Mouse (Mus musculus) thymus, postnatal 25 days (tissue): ENCODE measurements at regions not wholly inside any gene's neighbourhood (a gene's known extent, or its start where the extent isn't known, plus 50 kb on each side); places are given as distances from the start of the nearest gene placed in this dataset.

Source experiments
- DNase-seq: peaks from one replicate; pipeline ENCODE4 v3.0.0; 2022

DNA sequence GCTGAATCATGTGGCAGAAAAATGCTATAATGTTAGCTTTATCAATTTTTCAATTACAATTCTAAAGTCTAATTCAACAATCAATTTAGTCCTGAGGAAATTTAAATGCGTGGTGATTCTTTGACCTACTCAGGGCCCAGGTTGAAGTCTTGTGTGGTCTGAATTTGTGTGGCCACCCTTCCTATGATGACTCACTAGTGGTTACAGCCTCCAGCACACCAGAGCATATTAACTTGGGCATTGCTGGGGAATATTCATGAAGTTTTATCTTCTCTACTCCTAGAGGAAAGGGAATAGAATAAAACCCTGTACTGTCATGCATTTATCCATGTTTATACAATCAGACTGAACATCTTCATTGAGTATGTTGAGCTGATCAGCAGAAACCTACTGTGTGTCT is 665.2 kb downstream of the Inhba start:
- no peak for DNase-seq

DNA sequence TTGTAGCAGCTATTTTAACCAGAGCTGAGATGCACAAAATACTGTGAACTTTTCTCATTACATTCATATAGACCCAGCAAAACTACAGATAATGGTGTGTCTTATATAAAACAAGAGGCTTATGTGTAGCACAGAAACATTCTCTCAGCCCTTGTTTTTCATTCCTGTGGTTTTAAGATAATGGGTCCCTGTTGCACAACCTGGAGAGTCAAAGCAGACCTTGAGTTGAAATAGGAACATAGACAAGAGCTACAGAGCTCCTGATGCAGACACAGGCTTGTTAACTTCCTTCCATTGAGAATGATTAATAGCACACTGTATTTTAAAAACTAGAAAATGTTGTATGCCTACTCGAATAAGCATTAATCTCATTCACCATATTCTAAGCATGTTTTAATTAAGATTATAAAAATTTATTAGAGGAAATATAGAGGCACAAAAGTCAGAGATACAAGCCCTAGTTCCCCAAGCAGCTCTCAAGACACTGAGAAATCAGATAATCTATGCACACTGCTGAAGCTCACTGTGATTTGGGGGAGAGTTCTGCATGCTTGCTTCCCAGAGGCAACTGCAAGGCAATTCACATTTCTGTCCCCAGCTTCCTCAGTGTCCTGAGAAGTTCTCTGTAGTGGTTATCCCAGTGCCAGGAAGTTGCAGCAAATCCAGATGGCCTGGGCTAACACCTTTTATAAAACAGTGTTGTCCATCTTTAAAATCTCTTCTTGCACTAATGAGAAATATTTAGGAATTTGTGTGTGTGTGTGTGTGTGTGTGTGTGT is 666.8 kb downstream of the Inhba start:
- DNase-seq, result no peak

DNA sequence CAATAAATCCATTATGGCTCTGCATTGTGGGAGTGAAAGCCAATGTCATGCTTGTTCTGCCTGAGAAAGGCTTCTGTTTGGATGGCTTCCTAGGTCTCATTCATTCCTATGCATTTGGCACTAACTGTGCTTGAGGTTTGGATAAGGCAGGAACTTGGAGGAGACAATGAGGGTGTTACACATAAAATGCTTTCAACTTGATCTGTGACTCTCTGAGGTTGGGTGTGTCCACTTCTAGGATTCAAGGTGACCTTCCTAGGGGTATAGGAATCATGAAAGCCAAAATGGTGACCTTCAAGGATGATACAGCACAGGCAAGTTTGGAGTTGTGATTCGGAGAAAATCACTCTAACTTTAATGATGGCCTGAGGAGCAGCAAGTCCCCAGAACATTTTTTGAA is 682.5 kb downstream of the Inhba start:
- DNase-seq, result no peak

DNA sequence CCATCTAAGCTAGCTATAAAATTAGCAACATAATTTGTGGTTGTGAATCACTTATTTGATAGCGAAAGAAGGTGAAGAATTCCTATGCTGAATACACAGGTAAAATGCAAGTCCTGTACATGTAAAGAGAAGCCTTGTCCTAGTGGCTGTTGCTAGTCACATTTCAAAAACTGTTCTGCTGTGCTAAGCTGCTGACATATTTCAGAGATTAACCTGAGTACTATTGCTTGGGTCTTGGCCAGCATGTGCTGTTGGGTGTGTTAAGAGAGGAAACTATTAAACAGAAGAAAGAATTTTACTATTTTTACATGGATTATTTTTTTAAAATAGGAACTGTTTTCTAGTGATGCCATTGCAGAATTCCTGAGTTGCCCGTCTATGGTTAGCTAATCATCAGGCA is 689.3 kb downstream of the Inhba start:
- DNase-seq, result no peak

DNA sequence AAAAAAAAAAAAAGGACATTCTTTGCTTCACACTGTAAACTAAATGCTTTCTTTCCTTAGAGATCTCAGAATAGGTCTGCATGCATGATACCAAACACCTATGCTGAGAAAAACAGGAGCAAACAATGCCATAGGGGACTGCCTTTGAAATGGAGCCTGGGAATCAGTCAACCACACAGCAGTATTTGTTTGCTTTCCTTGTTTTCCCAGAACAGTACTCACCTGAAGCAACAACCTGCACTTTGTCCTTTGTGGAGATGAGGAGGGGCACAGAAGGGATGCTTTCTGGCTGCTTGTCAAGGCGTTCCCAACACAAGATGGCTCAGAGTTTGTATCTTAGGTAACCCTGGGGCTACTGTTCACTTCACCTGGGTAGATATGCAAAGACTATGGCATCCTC is 690.5 kb downstream of the Inhba start:
- DNase-seq, result no peak

DNA sequence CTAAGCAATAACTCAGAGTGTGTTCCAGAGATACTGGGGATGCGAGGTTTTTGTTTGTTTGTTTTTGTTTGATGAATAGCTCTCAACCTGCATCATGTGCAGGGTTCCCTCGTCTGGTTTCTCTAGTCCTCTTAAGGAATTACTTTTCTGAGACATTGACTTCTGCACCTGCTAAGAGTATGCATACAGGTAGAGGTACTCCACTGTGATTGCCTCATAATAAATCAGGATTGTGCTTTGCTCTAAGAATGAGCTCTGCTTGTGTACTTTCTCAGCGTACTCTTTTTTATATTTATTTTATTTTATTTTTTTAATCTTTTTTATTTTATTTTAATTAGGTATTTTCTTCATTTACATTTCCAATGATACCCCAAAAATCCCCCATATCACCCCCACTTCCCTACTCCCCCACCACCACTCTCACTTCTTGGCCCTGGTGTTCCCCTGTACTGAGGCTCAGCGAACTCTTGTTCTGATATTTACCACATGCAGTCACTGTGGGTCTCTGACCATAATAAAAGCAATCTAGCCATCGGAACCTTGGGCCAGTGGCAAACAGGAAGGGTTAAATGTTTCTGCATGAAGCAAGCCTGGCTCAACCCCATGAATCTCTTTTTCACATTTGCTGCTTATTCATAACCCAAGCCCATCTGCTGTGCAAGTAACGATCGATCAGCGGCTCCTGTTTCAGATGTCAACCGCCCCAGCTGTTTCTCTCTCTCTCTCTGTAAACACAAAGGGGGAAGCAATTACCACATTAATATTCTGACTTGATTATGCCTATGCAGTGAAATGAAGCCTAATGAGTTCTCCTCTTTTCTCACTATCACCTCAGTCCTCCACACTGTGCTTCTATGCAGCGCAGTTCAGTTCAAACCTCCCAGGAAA is 693.8 kb downstream of the Inhba start:
- DNase-seq, result no peak

DNA sequence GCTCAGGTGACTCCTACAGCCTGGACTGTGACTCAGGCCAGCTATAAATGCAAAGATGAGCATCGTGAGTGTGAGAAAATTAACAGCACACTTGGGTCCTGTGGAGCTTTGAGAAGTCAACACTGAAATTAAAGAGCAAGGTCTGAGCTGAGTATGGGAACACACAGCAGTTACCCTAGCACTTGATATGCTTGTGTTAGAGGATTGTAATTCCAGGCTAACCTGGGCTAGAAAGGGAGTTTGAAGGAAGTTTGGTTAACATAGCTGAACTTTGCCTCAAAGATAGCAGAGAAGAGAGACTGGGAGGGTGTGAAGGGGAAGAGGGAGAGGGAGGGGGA is 694.4 kb downstream of the Inhba start:
- DNase-seq, result no peak

DNA sequence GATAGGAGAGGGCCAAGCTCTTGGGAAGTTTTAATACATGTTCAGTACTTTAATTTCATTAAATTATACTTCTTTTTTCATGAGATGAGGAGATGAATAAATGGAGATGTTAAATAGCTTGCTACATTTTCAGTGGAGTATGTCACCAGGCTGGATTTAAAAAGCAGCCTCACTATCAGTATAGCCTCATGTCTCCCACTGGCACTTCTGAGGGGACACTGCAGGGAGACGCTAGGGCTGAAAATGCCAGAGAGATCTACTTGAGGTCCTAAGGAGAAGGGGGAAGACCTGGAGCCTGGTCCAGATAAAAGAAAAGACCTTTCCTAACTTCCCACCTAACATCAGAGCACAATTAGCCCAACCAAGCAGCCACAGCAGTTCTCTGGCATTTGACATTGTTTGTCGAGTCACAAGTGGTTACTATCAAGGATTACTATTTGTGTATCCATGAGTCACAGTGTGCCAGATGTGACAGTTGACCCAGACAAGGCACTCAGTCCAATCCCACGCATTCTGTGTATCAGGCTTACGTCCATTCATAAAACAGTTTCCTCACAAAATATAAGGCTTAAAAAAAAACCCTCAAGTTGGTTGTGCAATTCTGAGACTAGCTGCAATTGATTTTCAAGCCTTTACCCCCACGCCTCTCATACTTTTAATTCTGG is 703.8 kb downstream of the Inhba start:
- no peak for DNase-seq

DNA sequence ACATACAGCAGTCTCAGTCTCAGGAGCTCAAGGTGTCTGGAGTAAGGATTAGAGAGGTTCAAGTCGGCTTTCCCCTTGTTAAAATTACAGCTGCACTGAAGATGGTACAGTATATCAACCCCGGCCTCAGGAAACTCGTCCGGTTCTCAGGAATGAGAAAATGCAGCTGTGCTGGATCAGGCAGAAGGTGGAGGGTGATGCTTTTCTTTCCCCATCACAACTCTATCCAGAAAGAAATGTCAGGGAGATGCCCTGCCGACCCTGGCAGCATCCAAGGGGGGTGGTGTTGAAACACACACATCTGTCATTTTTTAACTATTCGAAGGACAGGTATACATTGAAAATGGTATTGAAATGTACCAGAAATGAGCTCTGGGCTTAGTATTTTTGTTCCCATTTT is 704.7 kb downstream of the Inhba start:
- no peak for DNase-seq

DNA sequence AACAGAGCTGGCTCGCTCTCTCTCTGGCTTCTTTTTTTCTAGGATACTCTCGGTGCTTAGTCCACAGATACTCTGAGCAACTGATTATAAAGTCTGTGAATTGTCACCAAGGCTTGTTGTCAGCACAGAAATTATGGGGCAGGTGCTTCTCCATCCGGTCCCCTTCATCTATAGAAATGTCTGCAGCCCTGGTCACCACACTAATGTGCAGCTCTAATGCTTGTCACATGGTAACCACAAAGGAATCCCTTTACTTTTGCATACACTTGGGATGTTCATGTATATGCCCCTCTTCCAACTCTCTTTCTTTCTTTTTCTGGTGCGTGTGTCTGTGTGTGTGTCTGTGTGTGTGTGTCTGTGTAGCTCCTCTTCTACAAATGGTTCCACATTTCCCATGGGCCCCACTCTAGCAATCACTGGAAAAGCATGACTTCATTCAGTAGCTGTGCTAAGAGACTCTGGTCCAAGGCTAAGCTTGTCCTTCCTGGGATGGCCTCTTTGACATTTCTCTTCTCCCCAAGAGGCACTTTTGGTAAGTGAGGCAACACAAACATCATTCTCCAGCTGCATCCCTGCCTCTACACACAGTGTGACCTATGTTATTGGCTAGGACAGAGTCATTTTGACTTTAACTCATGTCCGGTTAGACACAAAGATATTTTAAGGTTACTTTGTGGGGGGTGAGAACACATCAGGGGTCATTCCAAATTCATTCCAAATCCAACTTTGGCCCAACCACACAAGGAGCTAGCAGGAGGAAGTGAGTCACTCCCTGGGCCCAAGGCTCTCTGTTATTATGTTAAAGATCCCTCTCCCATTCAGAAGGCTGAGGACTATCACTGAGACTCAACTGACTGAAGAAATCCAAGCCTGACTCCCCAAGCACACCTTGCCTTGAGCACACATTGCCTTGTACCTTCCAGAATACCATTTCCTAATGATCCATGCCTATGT is 705.4 kb downstream of the Inhba start:
- DNase-seq, result no peak

DNA sequence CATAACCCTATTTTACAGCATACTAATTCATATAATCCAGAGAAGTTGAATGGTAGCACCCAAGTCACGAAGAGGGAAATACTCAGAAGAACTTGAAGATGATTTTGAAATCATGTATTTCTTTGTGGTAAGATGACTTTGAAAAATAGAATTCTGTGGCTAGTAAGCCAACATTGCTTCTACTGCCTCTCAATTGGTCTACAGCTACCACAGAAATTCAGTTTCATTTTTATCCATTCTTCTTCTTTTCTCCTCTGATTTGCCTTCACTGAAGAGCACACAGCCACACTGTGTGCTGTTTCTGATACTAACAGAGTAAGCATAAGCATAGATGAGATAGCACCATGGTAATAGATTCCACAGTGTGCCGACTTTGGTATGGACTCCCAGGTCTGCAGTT is 708.4 kb downstream of the Inhba start:
- no peak for DNase-seq

DNA sequence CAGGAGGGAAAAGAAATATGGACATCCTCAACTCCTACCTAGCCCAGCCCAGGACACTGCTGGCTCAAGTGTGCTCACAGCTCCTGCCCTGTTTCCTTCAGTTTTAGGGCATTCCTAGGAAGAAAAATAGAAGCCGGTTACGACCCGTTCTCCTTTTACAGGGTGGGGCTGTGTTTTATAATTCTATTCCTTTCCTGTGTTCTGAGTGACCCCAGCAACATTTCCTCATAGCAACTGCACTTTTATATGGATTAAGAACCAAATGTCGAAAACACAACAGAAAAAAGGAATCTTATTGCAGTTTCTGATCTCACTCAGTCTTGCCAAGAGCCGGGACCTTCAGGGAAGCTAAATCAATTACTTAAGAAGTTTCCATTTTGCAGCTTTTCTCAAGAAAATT is 713.7 kb downstream of the Inhba start:
- no peak for DNase-seq

DNA sequence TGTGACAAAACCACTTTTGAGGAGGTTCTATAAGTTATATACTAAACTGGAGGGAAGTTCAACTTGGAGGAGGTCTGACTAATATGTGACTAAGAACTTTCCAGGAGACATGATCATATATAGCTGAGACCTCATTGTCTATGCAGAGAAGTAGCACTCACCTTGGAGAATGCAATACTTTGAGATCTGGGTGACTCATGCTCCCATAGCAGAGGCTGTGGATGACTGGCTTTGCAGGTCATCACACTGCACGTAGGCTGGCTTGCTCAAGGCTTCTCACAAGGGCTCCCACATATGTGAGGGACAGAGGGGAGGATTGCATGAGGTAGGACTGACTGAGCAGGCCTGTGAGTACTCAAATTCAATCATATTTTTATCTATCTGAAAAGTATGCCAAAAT is 726.7 kb downstream of the Inhba start:
- no peak for DNase-seq

DNA sequence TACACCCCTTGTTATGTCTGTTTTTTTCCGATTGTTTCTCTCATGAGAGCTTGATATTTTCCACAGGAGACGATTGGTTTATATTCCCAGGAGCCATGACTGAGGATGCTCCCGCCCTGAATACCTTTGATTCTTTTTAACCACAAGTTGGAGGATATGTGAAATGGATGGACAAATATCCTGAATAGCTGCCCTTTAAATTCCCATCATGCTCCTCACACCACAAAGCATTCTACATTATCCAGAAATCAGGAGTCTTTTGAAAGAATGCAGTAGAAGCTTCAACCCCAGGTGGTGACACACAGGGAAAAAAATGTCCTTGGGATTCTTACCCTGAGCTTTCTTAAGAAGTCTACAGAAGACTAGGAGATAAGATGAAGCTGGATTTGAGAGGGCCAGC is 727.9 kb downstream of the Inhba start:
- DNase-seq, result no peak

DNA sequence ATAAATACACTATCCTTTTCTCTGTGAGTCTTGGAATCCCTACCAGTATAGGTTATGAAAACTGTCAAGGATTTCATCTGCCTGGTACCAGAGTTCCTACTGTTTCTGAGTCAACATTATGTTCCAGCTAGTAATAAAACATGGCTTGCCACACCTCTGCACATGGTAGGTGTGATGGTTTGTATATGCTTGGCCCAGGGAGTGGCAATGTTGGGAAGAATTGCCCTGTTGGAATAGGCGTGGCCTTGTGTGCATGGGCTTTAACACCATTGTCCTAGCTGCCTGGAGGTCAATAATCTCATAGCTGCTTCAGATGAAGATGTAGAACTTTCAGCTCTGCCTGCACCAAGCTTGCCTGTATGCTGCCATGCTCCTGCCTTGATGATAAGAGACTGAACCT is 732.6 kb downstream of the Inhba start:
- DNase-seq, result no peak

DNA sequence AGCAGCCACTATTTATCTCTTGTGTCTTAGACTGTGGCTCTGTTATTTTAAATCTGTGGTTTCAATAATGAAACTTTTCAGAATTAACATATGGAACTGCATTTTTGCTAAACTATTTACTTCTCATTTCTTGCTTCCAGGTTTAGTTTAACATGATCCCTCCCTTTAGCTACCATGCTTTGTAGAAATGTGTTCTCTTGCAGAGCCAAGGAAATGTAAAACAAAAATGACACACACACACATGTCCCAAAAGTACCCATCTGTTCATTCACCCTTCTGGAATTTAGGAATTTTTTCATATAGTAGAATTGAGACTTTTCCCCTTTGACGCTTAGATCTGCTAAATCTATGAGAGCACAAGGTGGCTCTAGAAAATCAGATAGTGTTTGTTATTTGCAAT is 734.0 kb downstream of the Inhba start:
- no peak for DNase-seq

DNA sequence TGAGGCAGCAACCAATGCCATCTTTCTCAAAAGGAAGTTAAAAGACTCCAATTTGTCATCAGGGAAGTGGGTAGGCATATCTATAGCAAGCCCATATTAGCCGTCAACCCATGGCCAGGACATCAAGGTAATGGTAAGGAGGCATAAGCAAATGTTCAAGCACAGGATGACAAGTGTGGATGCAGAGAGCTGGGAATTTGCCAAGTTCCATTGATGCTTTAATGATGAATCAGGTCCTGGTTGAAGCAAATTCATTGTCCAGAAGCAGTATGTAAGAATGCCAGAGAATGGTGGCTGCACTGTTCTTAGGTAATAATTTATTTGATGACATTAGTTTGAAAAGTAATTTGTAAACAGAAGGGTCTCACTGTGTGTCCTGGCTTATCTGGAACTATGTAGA is 734.8 kb downstream of the Inhba start:
- DNase-seq, result no peak

DNA sequence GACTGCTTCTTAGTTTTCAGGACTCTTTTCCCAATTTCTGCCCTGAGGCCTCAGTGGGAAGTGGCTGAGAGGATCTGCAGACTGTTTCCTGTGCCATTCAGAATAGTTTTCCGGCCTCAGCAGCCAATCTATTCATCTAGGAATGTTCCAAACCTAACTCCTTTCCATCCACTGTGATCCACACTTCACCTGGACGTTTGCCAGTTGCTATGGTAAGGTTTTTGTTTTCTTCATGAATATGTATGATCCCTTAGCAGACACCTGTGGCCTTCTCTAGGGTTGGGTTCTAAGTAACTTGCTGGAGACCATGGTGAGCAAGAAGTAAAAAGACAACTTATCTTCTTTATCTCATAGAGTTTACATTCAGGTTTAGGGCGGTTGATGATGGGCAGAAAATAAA is 744.6 kb downstream of the Inhba start:
- no peak for DNase-seq

DNA sequence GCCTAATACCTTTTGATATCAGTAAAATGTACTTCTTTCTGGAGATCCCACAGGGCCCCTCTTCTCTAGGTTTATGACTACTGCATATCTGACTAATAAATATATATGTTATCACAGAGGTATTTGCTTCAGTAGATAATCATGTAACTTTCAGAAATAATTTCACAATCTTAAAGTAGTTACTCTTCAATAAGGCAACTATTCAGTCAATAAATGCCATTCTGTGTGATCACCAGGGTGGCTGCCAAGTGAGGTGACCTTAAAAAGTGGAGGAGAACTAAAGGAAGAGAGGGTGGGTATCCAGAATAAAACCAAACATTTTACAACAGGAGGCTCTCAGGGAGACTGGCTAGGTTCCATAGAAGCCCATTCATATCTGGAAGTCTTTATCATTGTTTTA is 748.4 kb downstream of the Inhba start:
- DNase-seq, result no peak

DNA sequence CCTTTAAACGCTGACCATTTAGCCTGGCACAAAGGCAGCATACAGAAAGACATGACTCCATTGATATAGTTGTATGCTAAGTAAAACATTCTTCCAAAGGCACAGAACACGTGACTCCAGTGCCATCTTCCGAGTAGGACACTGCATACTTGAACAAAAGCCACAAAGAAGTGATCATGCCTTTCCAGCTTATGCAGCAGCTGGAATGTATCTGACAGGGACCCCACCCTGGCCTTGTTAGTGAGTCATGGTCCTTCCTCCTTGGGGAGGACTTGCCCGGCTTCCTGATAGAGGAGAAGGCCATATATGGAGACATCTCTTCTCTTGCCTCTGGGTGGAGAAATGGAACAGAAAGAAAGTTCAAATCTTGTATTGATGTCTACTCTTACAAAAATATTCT is 749.8 kb downstream of the Inhba start:
- DNase-seq, result no peak

DNA sequence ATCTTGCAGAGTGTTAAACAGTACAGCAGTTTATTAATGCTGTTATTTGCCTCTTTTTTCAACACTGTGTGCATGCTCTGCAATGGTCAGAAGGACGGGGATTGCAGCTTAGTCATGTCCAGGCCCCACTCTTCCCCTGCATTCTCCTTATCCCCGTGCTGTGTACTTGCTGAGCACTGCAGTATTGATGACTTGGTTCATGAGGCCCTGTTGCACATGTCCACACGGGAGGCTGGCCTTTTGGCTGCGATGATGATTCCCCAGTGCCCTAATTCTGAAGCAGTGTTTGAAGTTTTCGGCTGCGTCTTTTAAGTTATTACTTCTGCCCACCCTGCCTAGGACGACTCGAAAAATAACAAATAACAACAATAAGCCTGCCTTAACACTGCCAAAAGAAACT is 750.7 kb downstream of the Inhba start:
- no peak for DNase-seq

DNA sequence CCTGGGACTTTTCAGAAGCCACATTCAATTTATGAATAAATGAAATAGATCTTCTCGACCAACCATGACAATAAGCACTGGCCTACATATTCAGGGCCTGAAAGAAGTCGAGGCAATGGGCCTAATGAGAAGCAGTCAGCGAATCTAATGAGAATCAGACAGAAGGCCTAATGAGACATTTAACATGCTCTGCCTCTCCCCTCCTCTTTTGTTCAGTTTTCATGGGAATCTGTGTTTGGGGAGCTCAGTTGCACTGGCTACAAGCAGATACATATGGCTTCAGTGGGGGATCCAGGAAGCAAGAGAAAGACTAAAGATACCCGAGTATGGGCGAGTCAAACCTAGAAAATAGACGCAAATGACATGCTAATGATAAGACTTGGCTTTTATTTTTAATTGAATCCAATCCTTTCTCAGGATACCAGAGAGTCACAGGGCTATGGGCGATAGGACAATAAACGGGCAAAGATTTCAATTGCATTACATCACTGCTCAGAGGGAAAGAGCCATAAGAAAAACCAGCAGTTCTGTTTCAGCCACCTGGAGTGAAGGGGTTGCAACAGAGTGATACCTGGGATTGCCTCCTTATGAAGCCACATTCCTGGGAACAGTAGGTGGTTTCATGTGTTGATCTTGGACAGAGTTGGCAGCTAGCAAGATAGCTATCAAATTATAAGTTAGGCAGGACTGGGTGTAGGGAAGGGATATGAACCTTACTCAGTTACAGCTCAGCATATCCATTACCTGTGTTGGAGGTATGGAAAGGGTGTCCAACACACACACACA is 751.3 kb downstream of the Inhba start:
- no peak for DNase-seq
